Mouse (Mus musculus) midbrain, embryonic 12.5 days (tissue): Measurements from ENCODE around the gene Otos. TPM values are rescaled to one million over a fixed set of nuclear protein-coding genes. Genes with fewer than 3 reads are reported as not detected.

Source experiments
- polyA plus RNA-seq: library from polyadenylated mRNA; unstranded; fragments of >200 nt; fragmentation: Nextera tagmentation; extraction: Ambion mirVana; gene quantifications from 2 replicates; pipeline ENCODE4 v1.2.1, GENCODE M21; 2016

Otos gene
- polyA plus RNA-seq, 1 experiment from 2014 or later: not detected

Other genes starting within 250 kb of the Otos start
- gene Ndufa10, start 175.0 kb downstream of the Otos start, polyA plus RNA-seq: 225 and 246 TPM in 2 replicates
- not detected in 2 replicates for gene Olfr1416, start 163.7 kb downstream of the Otos start, polyA plus RNA-seq
- not detected in 2 replicates for gene Olfr1415, start 152.7 kb downstream of the Otos start, polyA plus RNA-seq
- gene Olfr1414, start 130.2 kb downstream of the Otos start, polyA plus RNA-seq: not detected in 2 replicates
- not detected in 2 replicates for gene Olfr1413, start 77.5 kb downstream of the Otos start, polyA plus RNA-seq
- not detected in 2 replicates for gene Olfr1412, start 63.1 kb downstream of the Otos start, polyA plus RNA-seq
- not detected in 2 replicates for gene Olfr1411, start 54.4 kb downstream of the Otos start, polyA plus RNA-seq
- not detected in 2 replicates for gene Olfr1410, start 43.1 kb downstream of the Otos start, polyA plus RNA-seq
- 0.10 TPM in 1 of 2 replicates, not detected in the other for gene Olfr12, start 31.1 kb downstream of the Otos start, polyA plus RNA-seq
- 389 and 410 TPM in 2 replicates for gene Cops9, start 6.9 kb downstream of the Otos start, polyA plus RNA-seq
- gene Gpc1, start 182.8 kb upstream of the Otos start, polyA plus RNA-seq: 82.4 and 89.5 TPM in 2 replicates